Mouse (Mus musculus) lung, postnatal 0 days (tissue): ENCODE measurements around the gene Tmem104. TPM values are rescaled to one million over a fixed set of nuclear protein-coding genes. Genes with fewer than 3 reads are reported as not detected.

Experiments used
- ATAC-seq: fragments of 200-750 bp; cut with Nextera tagmentation; 2 replicates; pipeline ENCODE4 v1.8.0; 2017; ENCODE audit warnings: moderate library complexity
- DNase-seq: peaks from one replicate; pipeline ENCODE4 v3.0.0-alpha.2; 2016; ENCODE audit warnings: low spot score
- H3K27ac ChIP-seq: fragments of 300-500 bp; sonication (generic); 2 replicates; pipeline ENCODE4 v1.5.1; 2014; ENCODE audit warnings: antibody characterized with exemption, mild to moderate bottlenecking, low read length, mixed read lengths
- H3K27me3 ChIP-seq: fragments of 300-500 bp; sonication (generic); replicated peaks from 2 replicates; pipeline ENCODE4 v1.6.1; 2014; ENCODE audit warnings: low read length, mixed read lengths; ENCODE audit not compliant: insufficient read depth
- H3K36me3 ChIP-seq: fragments of 300-500 bp; sonication (generic); 2 replicates; pipeline ENCODE4 v1.6.1; 2014; ENCODE audit warnings: low read length, mixed read lengths; ENCODE audit not compliant: insufficient read depth
- H3K4me1 ChIP-seq: fragments of 300-500 bp; sonication (generic); 2 replicates; pipeline ENCODE4 v1.6.1; 2014; ENCODE audit warnings: antibody characterized with exemption, low read depth, low read length, mixed read lengths; ENCODE audit not compliant: insufficient read depth
- H3K4me2 ChIP-seq: fragments of 300-500 bp; sonication (generic); replicated peaks from 2 replicates; pipeline ENCODE4 v1.6.1; 2014; ENCODE audit warnings: low read depth, mild to moderate bottlenecking, low read length, moderate library complexity, mixed read lengths
- H3K4me3 ChIP-seq: fragments of 300-500 bp; sonication (generic); 2 replicates; pipeline ENCODE4 v1.5.1; 2014; ENCODE audit warnings: low read depth, low read length
- H3K9ac ChIP-seq: fragments of 300-500 bp; sonication (generic); replicated peaks from 2 replicates; pipeline ENCODE4 v1.6.1; 2014; ENCODE audit warnings: low read depth, mild to moderate bottlenecking
- H3K9me3 ChIP-seq: fragments of 300-500 bp; sonication (generic); 2 replicates; pipeline ENCODE4 v1.6.1; 2016; ENCODE audit warnings: low read length, mixed read lengths
- CTCF ChIP-seq: IDR thresholded peaks from 2 replicates; pipeline ENCODE4 v1.5.1; 2016; ENCODE audit warnings: antibody characterized with exemption, mild to moderate bottlenecking
- EP300 ChIP-seq: IDR thresholded peaks from 2 replicates; pipeline ENCODE4 v1.6.1; 2016; ENCODE audit warnings: antibody characterized with exemption, mild to moderate bottlenecking, control low read depth
- whole genome bisulfite sequencing: fragments of 180-500 bp; shearing (Covaris S2); extraction: QIAGEN DNeasy Blood & Tissue Kit; methylation state at CpG from one replicate; pipeline ENCODE4 v1.1.7; 2014; 5-methylcytosine and 5-hydroxymethylcytosine counted together
- polyA plus RNA-seq: library from polyadenylated mRNA; unstranded; fragments of >200 nt; fragmentation: Nextera tagmentation; extraction: Ambion mirVana; gene quantifications from 2 replicates; pipeline ENCODE4 v1.2.1, GENCODE M21; 2015

Gene Tmem104
- polyA plus RNA-seq, 1 experiment from 2014 or later: 9.6 TPM

GRCm38 (mm10) chr11:115270148-115270861 lies 83.0 kb downstream of the Tmem104 start:
- H3K9ac ChIP-seq: no peak overlapping the region
- 25% methylated on average over 19 of the region's 19 CpGs for WGBS
- no peak overlapping the region for H3K4me2 ChIP-seq
- ATAC-seq: peak; percentile 13; the same call in 1 of the 2 replicates
- no peak overlapping the region for H3K27ac ChIP-seq
- 0 out of 2 replicates have a peak, but pooled peaks cover 4% of the 10 kb centered on the region for H3K36me3 ChIP-seq
- H3K4me1 ChIP-seq: no peaks in the 10 kb centered on the region; the same call in 1 of the 2 replicates
- peak; percentile 84 for DNase-seq
- H3K27me3 ChIP-seq: peaks cover 36% of the 10 kb centered on the region
- no peaks in the 10 kb centered on the region for H3K9me3 ChIP-seq
- TF ChIP-seq CTCF (peak; percentile 97), EP300 (no peak)
- no peak overlapping the region for H3K4me3 ChIP-seq

GRCm38 (mm10) chr11:115271052-115271451 lies 83.8 kb downstream of the Tmem104 start:
- 0 out of 2 replicates have a peak, but pooled peaks cover 4% of the 10 kb centered on the region for H3K36me3 ChIP-seq
- DNase-seq (no peak), ATAC-seq (no peak)
- TF ChIP-seq CTCF (no peak), EP300 (no peak)
- no peak overlapping the region for H3K4me3 ChIP-seq
- peaks cover 28% of the 10 kb centered on the region for H3K27me3 ChIP-seq
- H3K4me2 ChIP-seq: no peak overlapping the region
- 64% methylated on average over 9 of the region's 9 CpGs for WGBS
- no peak overlapping the region for H3K27ac ChIP-seq
- H3K9ac ChIP-seq: no peak overlapping the region
- peaks cover under 1% of the 10 kb centered on the region for H3K4me1 ChIP-seq
- H3K9me3 ChIP-seq: no peaks in the 10 kb centered on the region

- no peak overlapping the region for H3K4me2 ChIP-seq
- ATAC-seq: no peak
- H3K36me3 ChIP-seq: 0 out of 2 replicates have a peak, but pooled peaks cover 4% of the 10 kb centered on the region
- no peak for DNase-seq
- 65% methylated on average over 10 of the region's 10 CpGs for WGBS
- TF ChIP-seq CTCF (no peak), EP300 (no peak)
- no peak overlapping the region for H3K9ac ChIP-seq
- H3K4me1 ChIP-seq: peaks cover 5% of the 10 kb centered on the region
- H3K27ac ChIP-seq: no peak overlapping the region
- H3K4me3 ChIP-seq: no peak overlapping the region
- peaks cover 24% of the 10 kb centered on the region for H3K27me3 ChIP-seq
- no peaks in the 10 kb centered on the region for H3K9me3 ChIP-seq
Measured at GRCm38 (mm10) chr11:115271481-115271880, 84.2 kb downstream of the Tmem104 start.

- no peak overlapping the region for H3K27ac ChIP-seq
- no peak for ATAC-seq
- 75% methylated on average over 10 of the region's 10 CpGs for WGBS
- H3K36me3 ChIP-seq: 0 out of 2 replicates have a peak, but pooled peaks cover 2% of the 10 kb centered on the region
- H3K4me1 ChIP-seq: peaks cover 10% of the 10 kb centered on the region; the same call in 1 of the 2 replicates
- no peak for DNase-seq
- H3K4me2 ChIP-seq: no peak overlapping the region
- peaks cover 10% of the 10 kb centered on the region for H3K27me3 ChIP-seq
- no peak for TF ChIP-seq EP300
- no peak for TF ChIP-seq CTCF
- no peaks in the 10 kb centered on the region for H3K9me3 ChIP-seq
- no peak overlapping the region for H3K4me3 ChIP-seq
- no peak overlapping the region for H3K9ac ChIP-seq
Measured at GRCm38 (mm10) chr11:115272894-115273498, 85.7 kb downstream of the Tmem104 start.

GRCm38 (mm10) chr11:115273735-115274134 lies 86.4 kb downstream of the Tmem104 start:
- H3K9ac ChIP-seq: no peak overlapping the region
- H3K27ac ChIP-seq: no peak overlapping the region
- H3K27me3 ChIP-seq: 0 out of 2 replicates have a peak, but pooled peaks cover 4% of the 10 kb centered on the region
- H3K4me2 ChIP-seq: no peak overlapping the region
- TF ChIP-seq CTCF (no peak), EP300 (no peak)
- H3K36me3 ChIP-seq: no peaks in the 10 kb centered on the region
- DNase-seq (no peak), ATAC-seq (no peak)
- H3K9me3 ChIP-seq: no peaks in the 10 kb centered on the region
- 46% methylated on average over 7 of the region's 7 CpGs for WGBS
- no peak overlapping the region for H3K4me3 ChIP-seq
- H3K4me1 ChIP-seq: peaks cover 10% of the 10 kb centered on the region; the same call in 1 of the 2 replicates

GRCm38 (mm10) chr11:115274178-115274577 lies 86.9 kb downstream of the Tmem104 start:
- TF ChIP-seq CTCF: no peak
- TF ChIP-seq EP300: no peak
- no peak for DNase-seq
- ATAC-seq: no peak
- H3K4me3 ChIP-seq: no peak overlapping the region
- H3K4me1 ChIP-seq: peaks cover 10% of the 10 kb centered on the region; the same call in 1 of the 2 replicates
- H3K27me3 ChIP-seq: 0 out of 2 replicates have a peak, but pooled peaks cover under 1% of the 10 kb centered on the region
- no peaks in the 10 kb centered on the region for H3K36me3 ChIP-seq
- WGBS: 80% methylated on average over 7 of the region's 7 CpGs
- H3K4me2 ChIP-seq: no peak overlapping the region
- no peak overlapping the region for H3K9ac ChIP-seq
- H3K9me3 ChIP-seq: no peaks in the 10 kb centered on the region
- H3K27ac ChIP-seq: no peak overlapping the region
